Mouse (Mus musculus) neural tube, embryonic 14.5 days (tissue): ENCODE data around the gene Slc22a4. TPM values are rescaled to one million over a fixed set of nuclear protein-coding genes. Genes with fewer than 3 reads are reported as not detected.
"Not testable (repeated sequence)": the region's sequence is repeated elsewhere in the genome, so short reads cannot be mapped to it uniquely, and the experiment has no call there.

Experiments used
- ATAC-seq: fragments of 200-750 bp; cut with Nextera tagmentation; 2 replicates; pipeline ENCODE4 v1.8.0; 2017; ENCODE audit warnings: low read depth, mild to moderate bottlenecking, moderate TSS enrichment, moderate library complexity
- H3K27ac ChIP-seq: fragments of 300-500 bp; sonication (generic); 2 replicates; pipeline ENCODE4 v1.5.1; 2014; ENCODE audit warnings: low read depth, mild to moderate bottlenecking, control low read depth, low read length, moderate library complexity, mixed read lengths
- H3K27me3 ChIP-seq: fragments of 300-500 bp; sonication (generic); 2 replicates; pipeline ENCODE4 v1.6.1; 2014; ENCODE audit warnings: low read length; ENCODE audit not compliant: control insufficient read depth, insufficient read depth
- H3K36me3 ChIP-seq: fragments of 300-500 bp; sonication (generic); 2 replicates; pipeline ENCODE4 v1.6.1; 2014; ENCODE audit warnings: low read length, mixed read lengths; ENCODE audit not compliant: control insufficient read depth, insufficient read depth
- H3K4me1 ChIP-seq: fragments of 300-500 bp; sonication (generic); 2 replicates; pipeline ENCODE4 v1.6.1; 2014; ENCODE audit warnings: low read length; ENCODE audit not compliant: control insufficient read depth, insufficient read depth
- H3K4me2 ChIP-seq: fragments of 300-500 bp; sonication (generic); 2 replicates; pipeline ENCODE4 v1.6.1; 2014; ENCODE audit warnings: mild to moderate bottlenecking, low read depth, low read length, control low read depth
- H3K4me3 ChIP-seq: fragments of 300-500 bp; sonication (generic); 2 replicates; pipeline ENCODE4 v1.5.1; 2014; ENCODE audit warnings: low read depth, low read length, control low read depth, mixed read lengths
- H3K9ac ChIP-seq: fragments of 300-500 bp; sonication (generic); replicated peaks from 2 replicates; pipeline ENCODE4 v1.6.1; 2014; ENCODE audit warnings: low read depth, mild to moderate bottlenecking, control low read depth, low read length, mixed read lengths
- H3K9me3 ChIP-seq: fragments of 300-500 bp; sonication (generic); 2 replicates; pipeline ENCODE4 v1.6.1; 2016; ENCODE audit warnings: low read length; ENCODE audit not compliant: control insufficient read depth
- WGBS: fragments of 180-500 bp; shearing (Covaris S2); extraction: QIAGEN DNeasy Blood & Tissue Kit; methylation state at CpG from one replicate; pipeline ENCODE4 v1.1.7; 2014; 5-methylcytosine and 5-hydroxymethylcytosine counted together
- polyA plus RNA-seq: library from polyadenylated mRNA; unstranded; fragments of >200 nt; fragmentation: Nextera tagmentation; extraction: Ambion mirVana; gene quantifications from 2 replicates; pipeline ENCODE4 v1.2.1, GENCODE M21; 2014

Gene Slc22a4
- polyA plus RNA-seq, 1 experiment from 2014 or later = 6.1 TPM

DNA sequence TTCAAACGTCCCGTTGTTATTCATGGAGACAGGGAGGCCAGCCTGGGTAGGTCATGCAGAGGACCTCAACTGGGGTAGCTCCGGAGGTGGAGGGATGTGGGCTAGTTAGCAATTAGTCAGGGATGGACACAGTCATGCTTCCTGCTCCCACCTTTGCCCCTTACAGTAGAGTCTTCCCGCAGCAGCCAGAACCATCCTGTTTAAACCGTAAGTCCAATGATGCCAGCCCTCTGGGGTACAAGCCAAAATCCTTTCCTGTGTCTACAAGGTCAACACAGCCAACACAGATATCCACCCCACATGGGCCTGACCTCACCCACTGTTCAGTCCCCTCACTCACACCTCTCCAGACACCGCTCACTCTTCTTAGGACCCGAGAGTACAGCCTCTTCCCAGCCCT, 23.3 kb upstream of the Slc22a4 start:
- Histone ChIP-seq H3K9me3 (no peaks in the 10 kb centered on the region), H3K27ac (no peak overlapping the region), H3K9ac (no peak overlapping the region), H3K27me3 (no peaks in the 10 kb centered on the region), H3K36me3 (no peaks in the 10 kb centered on the region), H3K4me1 (no peaks in the 10 kb centered on the region), H3K4me2 (no peak overlapping the region), H3K4me3 (no peak overlapping the region)
- ATAC-seq = no peak
- WGBS = 91% methylated on average over 7 of the region's 7 CpGs

DNA sequence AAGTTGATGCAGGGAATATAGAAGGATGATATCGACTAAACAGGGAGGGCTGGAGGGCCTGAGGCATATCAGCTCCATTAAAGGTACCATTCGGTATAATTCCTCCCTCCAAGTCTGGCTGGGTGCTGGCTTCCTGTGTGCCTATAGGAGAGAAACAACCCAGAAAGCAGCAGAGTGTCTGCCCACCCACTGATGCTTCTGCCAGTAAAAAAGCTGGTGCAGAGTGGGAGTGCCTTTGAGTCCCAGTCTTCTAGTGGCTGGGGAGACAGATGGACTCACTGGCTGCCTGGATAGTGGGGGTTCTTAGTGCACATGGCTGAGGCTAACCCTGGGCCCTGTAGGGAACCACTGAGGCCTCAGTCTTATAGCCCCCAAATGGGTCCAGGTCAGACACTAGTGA, 22.3 kb upstream of the Slc22a4 start:
- no peak overlapping the region for H3K27ac ChIP-seq
- no peak for ATAC-seq
- H3K4me1 ChIP-seq = no peaks in the 10 kb centered on the region
- 79% methylated on average over 2 of the region's 2 CpGs for WGBS
- H3K9ac ChIP-seq = no peak overlapping the region
- no peak overlapping the region for H3K4me2 ChIP-seq
- no peaks in the 10 kb centered on the region for H3K9me3 ChIP-seq
- H3K36me3 ChIP-seq = no peaks in the 10 kb centered on the region
- no peaks in the 10 kb centered on the region for H3K27me3 ChIP-seq
- H3K4me3 ChIP-seq = no peak overlapping the region

DNA sequence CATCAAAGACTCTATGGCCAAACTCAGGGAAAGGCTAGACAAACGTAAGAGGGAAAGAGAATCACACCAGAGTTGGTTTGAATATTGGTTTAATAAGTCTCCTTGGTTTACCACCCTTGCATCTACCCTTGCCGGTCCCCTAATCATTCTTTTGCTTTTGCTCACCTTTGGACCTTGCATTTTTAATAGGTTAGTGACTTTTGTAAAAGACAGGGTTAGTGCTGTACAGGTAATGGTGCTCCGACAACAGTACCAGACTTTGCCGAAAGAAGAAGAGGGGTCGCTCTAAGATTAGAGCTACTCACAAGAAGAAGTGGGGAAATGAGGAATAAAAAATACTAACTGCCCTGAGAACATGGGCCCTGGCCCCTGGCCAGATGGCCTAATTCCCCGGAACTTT, 12.8 kb upstream of the Slc22a4 start:
- Histone ChIP-seq H3K27me3 (no peaks in the 10 kb centered on the region), H3K27ac (no peak overlapping the region), H3K4me2 (no peak overlapping the region), H3K9me3 (no peaks in the 10 kb centered on the region), H3K36me3 (no peaks in the 10 kb centered on the region), H3K4me3 (no peak overlapping the region), H3K4me1 (no peaks in the 10 kb centered on the region), H3K9ac (no peak overlapping the region)
- ATAC-seq = no peak
- 93% methylated on average over 6 of the region's 6 CpGs for WGBS

DNA sequence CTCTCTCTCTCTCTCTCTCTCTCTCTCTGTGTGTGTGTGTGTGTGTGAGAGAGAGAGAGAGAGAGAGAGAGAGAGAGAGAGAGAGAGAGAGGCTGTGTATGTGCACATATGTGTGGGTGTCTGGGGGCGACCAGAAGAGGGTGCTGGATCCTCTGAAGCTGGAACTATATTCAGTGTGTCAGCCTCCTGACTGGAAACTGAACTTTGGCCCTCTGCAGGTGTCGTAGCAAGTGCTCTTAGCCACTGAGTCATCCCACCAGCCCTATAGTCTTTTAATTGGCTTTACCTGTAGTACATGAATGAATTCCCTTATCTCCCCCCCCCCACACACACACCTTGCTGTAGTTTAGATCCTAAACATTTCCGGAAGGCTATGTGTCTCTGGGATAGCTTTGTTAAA, 5.0 kb upstream of the Slc22a4 start:
- not testable (repeated sequence) for ATAC-seq, H3K9ac ChIP-seq, H3K36me3 ChIP-seq, H3K9me3 ChIP-seq, H3K27ac ChIP-seq, H3K4me2 ChIP-seq, H3K4me1 ChIP-seq, H3K4me3 ChIP-seq, H3K27me3 ChIP-seq
- 100% methylated on average over 1 of the region's 3 CpGs for WGBS

DNA sequence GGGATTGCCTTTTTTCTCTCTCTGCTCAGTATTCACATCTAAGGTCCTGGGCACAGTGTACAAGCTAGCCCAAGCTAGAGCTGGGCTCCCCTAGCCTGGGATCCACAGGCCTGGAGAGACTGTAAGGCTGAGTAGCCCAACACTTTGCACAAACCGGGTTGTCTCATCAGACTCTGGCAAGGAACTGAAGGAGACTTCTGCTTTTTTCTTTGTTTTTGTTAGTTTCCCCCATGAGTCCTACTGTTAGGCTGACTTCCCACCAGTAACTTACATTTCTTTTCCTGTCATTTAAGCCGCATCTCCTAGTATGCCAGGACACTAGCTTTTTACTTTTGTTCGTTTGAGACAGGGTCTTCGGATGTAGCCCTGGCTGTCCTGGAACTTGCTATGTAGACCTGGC, 1.1 kb upstream of the Slc22a4 start:
- H3K9ac ChIP-seq = no peak overlapping the region
- no peaks in the 10 kb centered on the region for H3K36me3 ChIP-seq
- no peak overlapping the region for H3K27ac ChIP-seq
- H3K4me2 ChIP-seq = peak overlapping the region; percentile 66
- no peaks in the 10 kb centered on the region for H3K9me3 ChIP-seq
- H3K27me3 ChIP-seq = no peaks in the 10 kb centered on the region
- H3K4me3 ChIP-seq = no peak overlapping the region
- 80% methylated on average over 4 of the region's 4 CpGs for WGBS
- ATAC-seq = no peak
- H3K4me1 ChIP-seq = no peaks in the 10 kb centered on the region

DNA sequence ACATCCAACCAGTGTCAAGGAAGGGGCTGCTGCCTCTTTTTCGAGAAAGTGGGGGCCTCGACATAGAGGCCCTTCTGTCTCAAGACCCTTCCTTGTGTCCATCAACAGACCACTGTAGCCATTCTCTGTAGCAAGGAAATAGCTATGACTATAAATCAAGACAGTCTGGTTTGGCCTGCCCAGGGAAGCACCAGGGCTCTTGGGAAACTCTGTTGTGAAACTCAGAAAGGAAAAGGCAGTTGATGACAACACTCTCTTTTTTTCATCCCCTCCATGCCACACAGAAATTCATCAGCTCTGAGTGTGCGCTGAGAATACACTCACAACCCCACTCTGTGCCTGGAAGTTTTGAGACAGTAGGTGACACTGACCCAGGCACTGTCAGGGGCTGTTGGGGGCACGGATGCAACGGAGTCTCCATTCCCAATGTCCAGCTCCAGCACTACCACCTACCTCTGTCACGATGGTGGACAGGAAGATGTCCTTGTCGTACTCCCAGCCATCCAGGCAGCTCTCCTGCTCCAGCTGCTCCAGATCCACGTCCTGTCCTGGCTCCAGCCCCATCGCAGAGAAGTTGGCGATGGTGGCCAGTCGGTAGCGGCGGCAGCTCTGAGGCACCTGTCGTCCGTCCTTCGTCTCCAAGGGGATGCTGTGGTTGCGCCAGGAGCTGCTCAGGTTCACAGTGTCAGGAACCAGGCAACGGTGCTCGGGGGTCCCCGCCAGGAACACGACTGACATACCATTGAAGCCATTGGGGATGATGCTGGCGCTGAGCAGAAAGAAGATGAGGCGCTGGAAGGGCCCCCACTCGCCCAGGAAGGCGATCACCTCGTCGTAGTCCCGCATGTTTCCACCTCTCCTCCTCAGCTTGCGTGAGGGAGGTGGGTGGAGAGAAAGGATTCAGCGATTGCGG, 503 bp downstream of the Slc22a4 start:
- Histone ChIP-seq H3K27me3 (no peaks in the 10 kb centered on the region), H3K4me3 (peak overlapping the region; percentile 54), H3K4me2 (peak overlapping the region; percentile 66), H3K9ac (peak overlapping the region; percentile 66), H3K9me3 (no peaks in the 10 kb centered on the region), H3K27ac (no peak overlapping the region), H3K36me3 (no peaks in the 10 kb centered on the region), H3K4me1 (no peaks in the 10 kb centered on the region)
- ATAC-seq = peak; percentile 46; the same call in 1 of the 2 replicates
- 18% methylated on average over 31 of the region's 31 CpGs for WGBS

DNA sequence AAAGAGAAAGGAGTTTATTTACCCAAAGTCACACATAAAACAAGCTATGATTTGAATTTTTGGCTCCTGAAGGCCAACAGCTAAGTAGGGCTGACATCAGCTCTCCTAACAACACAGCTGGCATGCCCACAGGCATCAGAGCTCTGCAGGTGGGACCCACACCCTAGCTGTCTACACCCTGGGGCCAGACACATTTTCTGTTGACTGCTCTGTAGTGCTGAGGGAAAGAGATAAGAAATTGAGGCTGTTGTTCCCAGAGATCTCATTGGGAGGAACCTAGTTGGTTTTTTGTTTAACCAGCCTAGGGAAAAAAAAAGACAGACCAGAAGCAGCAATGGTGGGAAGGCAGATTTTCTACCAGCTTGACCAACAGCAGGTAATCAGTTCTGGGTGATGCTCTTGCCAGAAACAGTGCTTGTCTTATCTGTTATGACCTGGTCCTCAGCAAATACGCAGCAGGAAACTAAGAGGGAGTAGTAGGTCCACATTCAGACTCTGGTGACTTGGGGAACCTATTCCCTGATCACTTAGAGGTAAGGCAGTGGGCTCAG, 1.3 kb downstream of the Slc22a4 start:
- Histone ChIP-seq H3K27me3 (no peaks in the 10 kb centered on the region), H3K9ac (no peak overlapping the region), H3K27ac (no peak overlapping the region), H3K4me1 (no peaks in the 10 kb centered on the region), H3K36me3 (no peaks in the 10 kb centered on the region), H3K9me3 (no peaks in the 10 kb centered on the region), H3K4me2 (no peak overlapping the region), H3K4me3 (no peak overlapping the region)
- no peak for ATAC-seq
- WGBS = 86% methylated on average over 1 of the region's 1 CpGs

DNA sequence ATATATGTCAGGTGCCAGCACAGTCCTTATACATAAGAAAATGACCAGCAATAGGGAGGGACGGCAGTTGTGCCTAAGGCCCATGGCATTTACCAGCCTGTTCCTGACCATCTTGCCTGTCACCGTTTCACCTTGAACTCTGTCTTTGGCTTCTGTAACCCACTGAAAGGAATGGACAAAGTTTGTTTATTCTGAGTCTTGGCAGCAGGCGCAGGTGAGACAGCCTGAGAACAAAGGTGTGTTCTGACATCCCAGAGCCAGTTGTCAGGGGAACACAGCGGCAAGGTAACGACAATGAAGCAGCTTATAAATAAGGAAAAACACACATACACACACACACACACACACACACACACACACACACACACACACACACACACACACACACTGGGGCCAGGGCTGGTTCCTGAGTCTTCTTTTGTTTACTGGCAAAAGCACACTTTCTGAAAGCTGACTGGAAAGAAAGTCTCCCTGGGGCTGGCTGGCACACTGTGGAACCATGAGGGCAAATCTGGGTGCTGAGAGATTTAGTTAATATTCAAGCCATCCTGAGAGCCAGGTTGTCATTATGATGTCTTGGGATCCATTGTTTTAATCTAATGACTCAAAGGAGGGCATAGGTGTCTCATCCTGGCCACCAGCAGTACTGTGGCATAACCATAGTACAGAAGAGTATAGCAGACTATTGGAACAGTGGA, 6.3 kb downstream of the Slc22a4 start:
- 89% methylated on average over 5 of the region's 5 CpGs for WGBS
- Histone ChIP-seq H3K27ac (no peak overlapping the region), H3K27me3 (no peaks in the 10 kb centered on the region), H3K9ac (no peak overlapping the region), H3K36me3 (no peaks in the 10 kb centered on the region), H3K4me2 (no peak overlapping the region), H3K9me3 (no peaks in the 10 kb centered on the region), H3K4me3 (no peak overlapping the region), H3K4me1 (no peaks in the 10 kb centered on the region)
- ATAC-seq = no peak
